Mouse (Mus musculus): Measurements from ENCODE around the gene Rnf157. TPM values are rescaled to one million over a fixed set of nuclear protein-coding genes. Genes with fewer than 3 reads are reported as not detected.
A peak's percentile ranks its signal among the peaks of the same experiment; 100 is the strongest.

Gene Rnf157
- polyA plus RNA-seq, 1 experiment from 2014 or later, result 16.9 TPM

DNA sequence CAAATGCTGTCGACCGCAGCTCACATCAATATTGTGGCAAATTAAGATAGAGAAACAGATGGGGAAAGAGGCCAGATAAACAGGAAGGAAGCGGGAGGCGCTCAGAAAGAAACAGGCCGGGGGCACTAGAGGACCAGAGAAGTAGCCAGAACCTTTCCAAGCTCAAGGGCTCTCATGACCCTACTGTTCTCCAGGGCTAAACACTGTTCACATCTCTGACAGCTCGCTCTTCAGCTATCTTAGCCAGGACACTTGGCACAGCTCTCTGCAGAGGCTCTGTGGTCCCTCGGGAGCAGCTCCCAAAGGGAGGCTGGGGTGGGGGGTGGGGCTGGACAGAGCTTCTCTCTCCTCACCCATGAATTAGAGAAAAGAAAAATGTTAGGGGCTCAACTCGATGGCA, 122.3 kb downstream of the Rnf157 start:
- Histone ChIP-seq H3K4me3 (no peak overlapping the region), H3K4me1 (replicated peaks) (peaks cover 25% of the 10 kb centered on the region; the same call in 1 of the 2 replicates), H3K27ac (no peak overlapping the region), H3K36me3 (peaks cover 79% of the 10 kb centered on the region), H3K9me3 (no peaks in the 10 kb centered on the region), H3K27me3 (ENCODE audit: insufficient read depth, poor library complexity, severe bottlenecking) (peaks cover 4% of the 10 kb centered on the region)
- no peak for DNase-seq (ENCODE audit: low spot score)
- WGBS, result 85% methylated on average over 8 of the region's 8 CpGs

DNA sequence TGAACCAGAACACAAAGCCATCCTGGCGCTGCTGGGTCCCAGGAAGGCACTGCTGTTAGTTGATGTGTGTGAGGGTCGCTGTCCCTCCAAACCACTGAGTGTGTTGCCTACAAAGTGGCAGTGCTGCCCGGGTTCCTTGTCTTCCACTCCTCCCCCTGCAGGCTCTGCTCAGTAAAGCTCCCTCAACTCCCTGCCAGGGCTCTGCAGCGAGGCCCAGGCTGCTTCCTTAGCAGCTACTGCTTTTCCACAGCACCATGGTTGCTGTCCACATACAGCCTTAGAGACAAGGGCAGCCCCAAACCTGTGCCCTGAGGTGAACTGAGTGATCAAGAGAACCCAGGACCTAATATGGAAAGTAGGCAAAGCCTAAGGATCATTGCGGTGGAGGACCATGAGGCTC, 125.5 kb downstream of the Rnf157 start:
- H3K4me3 ChIP-seq, result no peak overlapping the region
- DNase-seq (ENCODE audit: low spot score), result no peak
- 76% methylated on average over 5 of the region's 5 CpGs for WGBS
- H3K9me3 ChIP-seq, result 0 out of 2 replicates have a peak, but pooled peaks cover 2% of the 10 kb centered on the region
- peaks cover 13% of the 10 kb centered on the region for H3K4me1 ChIP-seq (replicated peaks)
- peaks cover 36% of the 10 kb centered on the region for H3K27me3 ChIP-seq (ENCODE audit: insufficient read depth, poor library complexity, severe bottlenecking)
- peaks cover 49% of the 10 kb centered on the region for H3K36me3 ChIP-seq
- H3K27ac ChIP-seq, result peak overlapping the region; percentile 2; the same call in 1 of the 2 replicates

Other genes with a start within 250 kb of the Rnf157 start
- gene Fbf1, start 244.9 kb downstream of the Rnf157 start, polyA plus RNA-seq (2016; fragmentation: Nextera tagmentation; extraction: Ambion mirVana), result 59.2 and 62.8 TPM in 2 replicates
- gene Ten1, start 214.2 kb downstream of the Rnf157 start, polyA plus RNA-seq (2016; fragmentation: Nextera tagmentation; extraction: Ambion mirVana), result 68.5 and 78.9 TPM in 2 replicates
- gene Acox1, start 214.0 kb downstream of the Rnf157 start, polyA plus RNA-seq (2016; fragmentation: Nextera tagmentation; extraction: Ambion mirVana), result 21.8 TPM in 2 replicates
- 0.35 and 0.76 TPM in 2 replicates for gene Evpl, start 175.0 kb downstream of the Rnf157 start, polyA plus RNA-seq (2016; fragmentation: Nextera tagmentation; extraction: Ambion mirVana)
- gene Srp68, start 138.8 kb downstream of the Rnf157 start, polyA plus RNA-seq (2016; fragmentation: Nextera tagmentation; extraction: Ambion mirVana), result 96.2 and 100 TPM in 2 replicates
- gene Galr2, start 132.1 kb downstream of the Rnf157 start, polyA plus RNA-seq (2016; fragmentation: Nextera tagmentation; extraction: Ambion mirVana), result 0.11 and 0.33 TPM in 2 replicates
- gene Exoc7, start 105.8 kb downstream of the Rnf157 start, polyA plus RNA-seq (2016; fragmentation: Nextera tagmentation; extraction: Ambion mirVana), result 52.2 and 79.2 TPM in 2 replicates
- 15.1 and 29.1 TPM in 2 replicates for gene Foxj1, start 77.6 kb downstream of the Rnf157 start, polyA plus RNA-seq (2016; fragmentation: Nextera tagmentation; extraction: Ambion mirVana)
- 45.8 and 84.5 TPM in 2 replicates for gene Ubald2, start 21.1 kb upstream of the Rnf157 start, polyA plus RNA-seq (2016; fragmentation: Nextera tagmentation; extraction: Ambion mirVana)
- 0.16 and 0.20 TPM in 2 replicates for gene Qrich2, start 53.2 kb upstream of the Rnf157 start, polyA plus RNA-seq (2016; fragmentation: Nextera tagmentation; extraction: Ambion mirVana)
- gene Prpsap1, start 81.2 kb upstream of the Rnf157 start, polyA plus RNA-seq (2016; fragmentation: Nextera tagmentation; extraction: Ambion mirVana), result 210 and 236 TPM in 2 replicates
- gene Sphk1, start 117.9 kb upstream of the Rnf157 start, polyA plus RNA-seq (2016; fragmentation: Nextera tagmentation; extraction: Ambion mirVana), result 8.6 and 11.1 TPM in 2 replicates
- gene Ube2o, start 168.4 kb upstream of the Rnf157 start, polyA plus RNA-seq (2016; fragmentation: Nextera tagmentation; extraction: Ambion mirVana), result 8.9 and 10.8 TPM in 2 replicates
- not detected in 2 replicates for gene Aanat, start 173.4 kb upstream of the Rnf157 start, polyA plus RNA-seq (2016; fragmentation: Nextera tagmentation; extraction: Ambion mirVana)
- gene Rhbdf2, start 214.0 kb upstream of the Rnf157 start, polyA plus RNA-seq (2016; fragmentation: Nextera tagmentation; extraction: Ambion mirVana), result 3.8 and 6.6 TPM in 2 replicates
- gene Prcd, start 240.5 kb upstream of the Rnf157 start, polyA plus RNA-seq (2016; fragmentation: Nextera tagmentation; extraction: Ambion mirVana), result 0.47 and 1.2 TPM in 2 replicates
- gene Cygb, start 241.3 kb upstream of the Rnf157 start, polyA plus RNA-seq (2016; fragmentation: Nextera tagmentation; extraction: Ambion mirVana), result 3.5 and 3.8 TPM in 2 replicates

Measured in hindbrain, embryonic 10.5 days (tissue).